Mouse (Mus musculus) embryonic fibroblast, embryonic 13.5 days (primary cell): ENCODE results near the gene Slc16a8. TPM values are rescaled to one million over a fixed set of nuclear protein-coding genes. Genes with fewer than 3 reads are reported as not detected.

ENCODE experiments used
- H3K27ac ChIP-seq: 2 replicates; pipeline ENCODE4 v1.5.1; 2012; ENCODE audit warnings: low read length, control low read depth, inconsistent platforms; ENCODE audit not compliant: insufficient read depth
- H3K4me1 ChIP-seq: 2 replicates; pipeline ENCODE4 v1.6.1; 2011; ENCODE audit warnings: low read length; ENCODE audit not compliant: control insufficient read depth, insufficient read depth
- H3K4me3 ChIP-seq: 2 replicates; pipeline ENCODE4 v1.5.1; 2011; ENCODE audit warnings: mild to moderate bottlenecking, control low read depth, low read length; ENCODE audit not compliant: insufficient read depth
- CTCF ChIP-seq: IDR thresholded peaks from 2 replicates; pipeline ENCODE4 v1.5.1; 2011; ENCODE audit warnings: mild to moderate bottlenecking, control low read depth, low read length, moderate library complexity, borderline replicate concordance; ENCODE audit not compliant: insufficient read depth
- POLR2A ChIP-seq: IDR thresholded peaks from 2 replicates; pipeline ENCODE4 v1.6.1; 2011; ENCODE audit warnings: low read depth, mild to moderate bottlenecking, control low read depth, low read length, moderate library complexity
- polyA plus RNA-seq: library from polyadenylated mRNA; stranded (reverse); fragments of >200 nt; gene quantifications from 2 replicates; pipeline ENCODE4 v1.2.4, GENCODE M21; 2011; ENCODE audit warnings: low read depth; ENCODE audit not compliant: missing spikeins, insufficient read length

The Slc16a8 gene
- polyA plus RNA-seq, 1 experiment = not detected

DNA sequence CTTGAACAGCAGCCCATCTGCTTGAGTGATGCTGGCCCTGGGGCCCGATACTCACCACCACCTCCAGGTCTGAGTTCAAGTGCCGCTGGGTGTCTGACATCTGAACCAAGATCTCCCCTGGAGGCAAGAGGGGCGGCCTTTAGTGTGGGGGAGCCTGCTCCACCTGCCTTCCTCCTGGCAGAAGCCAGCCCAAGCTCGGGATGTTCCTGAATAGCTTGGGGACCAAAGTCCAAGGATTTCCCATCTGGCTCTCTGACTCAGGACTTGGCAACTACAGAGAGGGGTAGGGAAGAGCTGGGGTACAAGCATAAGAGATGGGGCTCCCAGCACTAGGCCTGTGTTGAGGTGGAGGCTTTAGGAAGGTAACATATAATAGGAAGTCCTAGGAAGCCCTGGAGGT, 28.8 kb upstream of the Slc16a8 start:
- Histone ChIP-seq H3K4me1 (no peaks in the 10 kb centered on the region), H3K27ac (no peak overlapping the region), H3K4me3 (no peak overlapping the region)
- no peak for TF ChIP-seq CTCF
- TF ChIP-seq POLR2A = no peak

DNA sequence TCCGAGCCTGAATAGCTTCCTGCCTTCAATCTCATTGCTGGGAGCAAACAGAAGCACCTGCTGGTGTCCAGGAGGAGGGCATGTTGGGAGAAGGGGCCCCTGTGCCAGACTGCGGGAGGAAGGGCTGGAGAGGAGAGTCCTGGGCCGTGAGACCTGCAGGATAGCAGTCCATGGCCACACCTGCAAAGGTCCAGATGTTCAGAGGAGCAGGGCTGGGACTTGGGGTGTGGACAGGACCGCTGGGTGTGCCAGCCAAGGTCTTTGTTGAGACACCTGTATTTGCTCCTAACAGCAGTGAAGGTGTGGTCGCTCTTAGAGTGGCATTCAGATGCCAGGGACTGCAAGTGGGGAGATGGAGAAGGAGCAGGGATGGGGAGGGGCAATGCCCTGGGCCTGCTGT, 27.9 kb upstream of the Slc16a8 start:
- no peaks in the 10 kb centered on the region for H3K4me1 ChIP-seq
- no peak overlapping the region for H3K4me3 ChIP-seq
- no peak overlapping the region for H3K27ac ChIP-seq
- no peak for TF ChIP-seq POLR2A
- no peak for TF ChIP-seq CTCF

DNA sequence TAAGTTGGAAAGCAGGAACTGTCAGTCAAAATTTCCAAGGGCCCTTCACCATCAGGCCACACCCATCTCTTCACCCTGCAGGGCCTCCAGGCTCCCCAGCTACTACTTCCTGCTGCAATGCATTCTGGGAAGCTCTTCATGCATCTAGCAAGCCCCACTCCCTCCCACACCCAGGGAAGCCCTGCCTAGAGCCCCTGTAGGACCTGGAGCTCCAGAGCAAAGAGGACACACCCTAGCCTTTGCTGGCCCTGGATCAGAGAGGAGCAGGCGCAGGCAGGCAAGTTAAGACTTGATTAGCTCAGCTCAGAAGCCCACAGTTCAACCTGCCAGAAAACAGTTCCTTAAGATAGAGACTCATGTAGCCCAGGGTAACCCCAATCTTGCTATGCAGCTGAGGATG, 26.8 kb upstream of the Slc16a8 start:
- no peak overlapping the region for H3K27ac ChIP-seq
- no peak overlapping the region for H3K4me3 ChIP-seq
- no peaks in the 10 kb centered on the region for H3K4me1 ChIP-seq
- TF ChIP-seq CTCF (no peak), POLR2A (no peak)

DNA sequence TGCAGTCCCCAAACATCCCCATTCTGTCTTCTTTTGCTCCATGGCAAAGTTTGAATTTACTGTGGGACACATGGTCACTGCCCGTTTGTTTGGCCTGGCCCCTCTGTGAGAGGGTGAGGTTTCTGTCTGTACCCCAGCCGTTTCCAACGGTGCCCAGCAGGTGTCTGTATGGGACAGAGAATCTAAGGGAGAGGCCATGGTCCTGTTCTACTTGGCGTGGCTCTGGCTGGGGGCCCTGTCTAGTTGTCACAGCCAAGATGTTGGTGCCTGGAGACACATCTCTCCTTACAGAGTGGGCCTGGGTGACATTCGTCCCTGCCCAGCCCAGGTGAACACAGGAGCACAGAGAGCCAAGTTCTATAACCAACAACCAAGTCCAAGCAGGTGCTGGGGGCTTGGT, 26.3 kb upstream of the Slc16a8 start:
- TF ChIP-seq POLR2A (no peak), CTCF (no peak)
- Histone ChIP-seq H3K27ac (no peak overlapping the region), H3K4me1 (no peaks in the 10 kb centered on the region), H3K4me3 (no peak overlapping the region)

DNA sequence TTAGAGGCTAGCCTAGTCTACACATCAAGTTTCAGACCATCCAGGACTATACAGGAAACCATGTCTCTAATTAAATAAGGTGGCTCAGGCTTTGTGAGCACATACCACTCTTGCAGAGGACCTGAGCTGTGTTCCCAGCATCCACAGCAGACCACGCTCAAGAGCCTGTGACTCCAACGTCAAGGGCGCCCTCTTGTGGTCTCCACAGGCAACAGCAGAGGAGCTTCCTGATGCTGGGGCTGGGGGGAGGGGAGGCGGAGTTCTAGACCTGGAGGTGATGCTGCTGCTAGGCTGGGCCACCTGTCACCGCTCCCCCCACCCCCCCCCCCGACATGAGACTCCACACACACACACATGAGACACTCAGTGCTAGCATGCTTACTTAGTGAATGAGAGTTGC, 25.6 kb upstream of the Slc16a8 start:
- Histone ChIP-seq H3K4me1 (no peaks in the 10 kb centered on the region), H3K27ac (no peak overlapping the region), H3K4me3 (no peak overlapping the region)
- TF ChIP-seq CTCF (peak; percentile 41; the same call in 1 of the 2 replicates), POLR2A (no peak)

DNA sequence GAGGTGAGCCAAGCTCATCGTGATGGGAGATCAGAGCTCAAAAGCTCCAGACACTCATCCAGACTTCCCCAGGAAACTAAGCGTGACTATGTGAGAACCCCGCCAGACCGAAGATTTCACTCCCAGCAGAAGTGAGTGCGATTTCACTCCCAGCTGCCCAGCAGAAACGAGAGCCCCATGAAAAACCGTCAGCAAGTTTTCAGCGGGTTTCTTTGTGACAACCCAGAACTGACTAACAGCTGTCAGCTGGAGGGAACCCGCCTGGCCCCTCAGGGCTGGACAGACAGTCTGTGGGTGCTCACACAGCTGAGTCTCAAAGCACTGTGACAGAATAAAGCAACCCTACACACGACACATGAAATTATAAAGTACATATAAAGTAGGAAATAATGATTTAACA, 23.2 kb upstream of the Slc16a8 start:
- H3K4me1 ChIP-seq = no peaks in the 10 kb centered on the region
- no peak for TF ChIP-seq POLR2A
- H3K4me3 ChIP-seq = no peak overlapping the region
- H3K27ac ChIP-seq = no peak overlapping the region

DNA sequence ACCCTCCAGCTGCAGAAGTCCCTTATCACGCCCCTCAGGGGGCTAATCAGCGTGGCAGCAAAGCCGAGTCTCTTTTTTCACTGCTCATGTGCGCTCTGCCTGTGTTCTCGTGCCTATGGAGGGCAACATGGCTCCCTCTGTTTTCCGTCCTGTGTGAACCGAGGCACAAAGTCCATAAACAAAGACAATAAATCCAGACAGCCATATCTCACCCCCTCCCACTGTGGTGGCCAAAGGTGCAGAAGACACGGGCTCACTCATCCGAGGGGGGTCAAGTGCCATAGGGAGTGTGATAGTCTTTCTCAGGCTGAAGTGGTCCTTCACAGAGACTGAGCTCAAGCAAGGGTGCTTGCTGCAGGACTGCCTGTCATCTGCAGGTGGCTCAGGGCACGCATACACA, 18.5 kb upstream of the Slc16a8 start:
- Histone ChIP-seq H3K4me3 (no peak overlapping the region), H3K27ac (no peak overlapping the region), H3K4me1 (no peaks in the 10 kb centered on the region)
- TF ChIP-seq CTCF = no peak

DNA sequence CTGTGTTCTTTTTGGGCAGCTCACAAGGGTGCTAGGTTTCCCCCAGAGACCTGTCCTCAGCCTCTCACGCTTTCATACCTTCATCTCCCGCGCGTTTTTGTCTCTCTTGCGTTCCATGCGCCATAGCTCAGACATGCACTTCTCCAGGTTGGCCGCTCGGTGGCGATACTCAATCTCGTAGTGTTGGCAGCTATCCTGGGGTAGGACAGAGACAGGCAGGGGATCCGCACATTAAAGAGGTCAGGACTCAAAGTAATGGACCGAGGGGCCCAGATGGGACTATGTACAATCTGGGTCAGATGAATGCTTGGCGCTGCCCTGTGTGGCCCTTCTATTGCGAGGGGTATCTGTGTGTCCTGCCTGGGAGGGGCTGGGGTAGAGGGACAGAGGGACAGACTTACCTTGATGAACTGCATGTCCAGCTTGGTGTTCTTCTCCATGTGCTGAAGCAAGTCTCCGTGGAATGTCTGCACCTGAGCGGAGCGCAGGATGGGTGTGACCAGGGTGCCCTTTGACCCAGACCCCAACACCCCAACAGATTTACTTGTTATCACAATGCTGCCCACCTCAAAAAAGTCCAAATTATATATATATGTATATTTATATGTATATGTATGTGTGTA, 16.7 kb upstream of the Slc16a8 start:
- Histone ChIP-seq H3K4me3 (no peak overlapping the region), H3K4me1 (no peaks in the 10 kb centered on the region), H3K27ac (no peak overlapping the region)
- no peak for TF ChIP-seq POLR2A
- peak; percentile 68; the same call in 1 of the 2 replicates for TF ChIP-seq CTCF

DNA sequence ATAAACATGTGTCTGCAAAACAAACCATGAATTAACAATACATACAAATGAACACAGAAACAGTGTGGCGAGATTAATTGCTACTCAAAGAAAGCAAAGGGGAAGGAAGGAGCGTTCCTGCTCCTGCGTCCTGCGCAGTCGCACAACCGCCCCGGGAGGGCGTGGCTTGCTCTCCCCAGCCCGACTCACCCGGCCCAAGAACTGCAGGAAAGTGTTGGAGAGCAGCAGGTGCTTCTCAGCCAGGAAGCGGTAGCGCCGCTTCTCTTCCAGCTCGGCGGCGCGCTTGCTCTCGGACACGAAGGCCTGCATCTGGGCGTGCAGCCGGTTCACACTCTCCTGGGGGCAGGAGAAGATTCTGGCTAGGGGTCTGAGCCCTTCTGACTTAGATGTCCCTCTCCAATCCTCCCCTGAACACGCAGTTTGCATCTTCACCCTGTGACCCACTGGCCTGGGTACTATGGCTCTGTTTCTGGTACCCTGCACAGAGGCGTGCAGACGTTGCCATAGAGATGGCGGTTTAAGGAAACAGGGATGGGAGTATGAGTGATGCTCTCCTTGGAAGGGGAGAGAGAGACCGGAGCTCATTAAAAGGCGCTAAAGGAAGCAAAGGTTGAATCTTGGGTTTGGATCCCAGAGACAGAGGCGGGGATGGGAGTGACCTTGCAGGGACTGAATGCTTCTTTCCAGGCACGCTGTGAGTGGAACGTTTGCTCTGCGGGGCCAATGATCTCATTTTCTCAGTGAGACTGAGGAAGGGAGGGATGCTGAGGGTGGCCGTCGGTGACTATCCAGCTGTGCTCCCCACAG, 16.0 kb upstream of the Slc16a8 start:
- no peak overlapping the region for H3K27ac ChIP-seq
- H3K4me3 ChIP-seq = no peak overlapping the region
- TF ChIP-seq POLR2A = no peak
- no peak for TF ChIP-seq CTCF
- H3K4me1 ChIP-seq = no peaks in the 10 kb centered on the region

DNA sequence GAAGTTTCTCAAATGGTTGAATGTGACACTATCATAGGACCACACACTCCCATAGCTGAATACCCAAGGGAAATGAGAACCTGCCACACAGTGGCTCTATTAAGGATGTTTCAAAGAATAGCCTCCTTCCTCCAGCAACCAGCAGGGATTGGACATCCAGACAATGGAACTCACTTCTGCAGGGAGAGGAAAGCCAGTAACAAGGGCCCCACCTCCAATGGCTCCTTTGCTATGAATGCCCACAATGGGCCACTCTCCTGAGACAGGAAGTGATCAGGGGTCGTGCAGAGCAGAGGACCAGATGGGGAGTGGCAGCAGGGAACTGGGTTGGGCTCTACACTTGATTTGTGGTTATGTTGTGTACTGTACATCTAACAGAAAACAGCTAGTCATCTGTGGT, 14.0 kb upstream of the Slc16a8 start:
- no peak overlapping the region for H3K27ac ChIP-seq
- no peaks in the 10 kb centered on the region for H3K4me1 ChIP-seq
- TF ChIP-seq POLR2A (no peak), CTCF (no peak)
- H3K4me3 ChIP-seq = no peak overlapping the region
